Mouse (Mus musculus) hindbrain, postnatal 0 days (tissue): ENCODE results near the gene Ankrd13b. TPM values are rescaled to one million over a fixed set of nuclear protein-coding genes. Genes with fewer than 3 reads are reported as not detected.
A peak's percentile ranks its signal among the peaks of the same experiment; 100 is the strongest.

Experiments
- ATAC-seq: fragments of 200-750 bp; cut with Nextera tagmentation; 2 replicates; pipeline ENCODE4 v1.8.0; 2017; ENCODE audit warnings: mild to moderate bottlenecking, moderate TSS enrichment, moderate library complexity
- DNase-seq: peaks from one replicate; pipeline ENCODE4 v3.0.0-alpha.2; 2015; ENCODE audit warnings: low spot score
- H3K27ac ChIP-seq: fragments of 300-500 bp; sonication (generic); 2 replicates; pipeline ENCODE4 v1.5.1; 2014; ENCODE audit warnings: mild to moderate bottlenecking
- H3K27me3 ChIP-seq: fragments of 300-500 bp; sonication (generic); 2 replicates; pipeline ENCODE4 v1.6.1; 2014; ENCODE audit warnings: low read length, mixed read lengths; ENCODE audit not compliant: insufficient read depth
- H3K36me3 ChIP-seq: fragments of 300-500 bp; sonication (generic); 2 replicates; pipeline ENCODE4 v1.6.1; 2014; ENCODE audit warnings: low read length, mixed read lengths; ENCODE audit not compliant: insufficient read depth
- H3K4me1 ChIP-seq: fragments of 300-500 bp; sonication (generic); 2 replicates; pipeline ENCODE4 v1.6.1; 2014; ENCODE audit warnings: antibody characterized with exemption, low read length, mixed read lengths; ENCODE audit not compliant: insufficient read depth
- H3K4me2 ChIP-seq: fragments of 300-500 bp; sonication (generic); 2 replicates; pipeline ENCODE4 v1.6.1; 2014; ENCODE audit warnings: low read depth, mild to moderate bottlenecking, low read length, moderate library complexity, mixed read lengths
- H3K4me3 ChIP-seq: fragments of 300-500 bp; sonication (generic); 2 replicates; pipeline ENCODE4 v1.5.1; 2014; ENCODE audit warnings: low read length
- H3K9ac ChIP-seq: fragments of 300-500 bp; sonication (generic); replicated peaks from 2 replicates; pipeline ENCODE4 v1.6.1; 2014; ENCODE audit warnings: mild to moderate bottlenecking, low read length, moderate library complexity, mixed read lengths
- H3K9me3 ChIP-seq: fragments of 300-500 bp; sonication (generic); 2 replicates; pipeline ENCODE4 v1.6.1; 2016; ENCODE audit warnings: low read length, mixed read lengths
- CTCF ChIP-seq: IDR thresholded peaks from 2 replicates; pipeline ENCODE4 v1.5.1; 2016; ENCODE audit warnings: antibody characterized with exemption, control low read depth, low read depth
- WGBS: fragments of 180-500 bp; shearing (Covaris S2); extraction: QIAGEN DNeasy Blood & Tissue Kit; methylation state at CpG from one replicate; pipeline ENCODE4 v1.1.7; 2014; 5-methylcytosine and 5-hydroxymethylcytosine counted together
- polyA plus RNA-seq: library from polyadenylated mRNA; unstranded; fragments of >200 nt; fragmentation: Nextera tagmentation; extraction: Ambion mirVana; gene quantifications from 2 replicates; pipeline ENCODE4 v1.2.1, GENCODE M21; 2015
- total RNA-seq: library from RNA; depleted of rRNA; stranded (reverse); fragments of >200 nt; gene quantifications from 2 replicates; pipeline ENCODE4 v1.2.3, GENCODE M21; 2014

Ankrd13b gene
- total and polyA plus RNA-seq, 2 experiments from 2014 or later, result 30.6 to 77.1 TPM

- H3K27me3 ChIP-seq, result peaks cover 8% of the 10 kb centered on the region; the same call in 1 of the 2 replicates
- ATAC-seq (no peak), DNase-seq (no peak)
- TF ChIP-seq CTCF, result no peak
- H3K36me3 ChIP-seq, result no peaks in the 10 kb centered on the region
- H3K27ac ChIP-seq, result no peak overlapping the region
- H3K9ac ChIP-seq, result no peak overlapping the region
- no peaks in the 10 kb centered on the region for H3K4me1 ChIP-seq
- no peaks in the 10 kb centered on the region for H3K9me3 ChIP-seq
- no peak overlapping the region for H3K4me2 ChIP-seq
- 49% methylated on average over 5 of the region's 5 CpGs for WGBS
- H3K4me3 ChIP-seq, result no peak overlapping the region
Observed at GRCm38 (mm10) chr11:77520601-77521529, 31.4 kb upstream of the Ankrd13b start.

GRCm38 (mm10) chr11:77519043-77519442 lies 29.6 kb upstream of the Ankrd13b start, which contains the start of gene Gm10392:
TSS of gene Gm10392 (minus strand) at chr11:77519198.
- Histone ChIP-seq H3K4me1 (peaks cover 3% of the 10 kb centered on the region; the same call in 1 of the 2 replicates), H3K27ac (no peak within 1 kb of the TSS), H3K9me3 (no peaks in the 10 kb centered on the region), H3K36me3 (no peaks in the 10 kb centered on the region), H3K4me2 (no peak within 1 kb of the TSS), H3K27me3 (peaks cover 12% of the 10 kb centered on the region; the same call in 1 of the 2 replicates), H3K9ac (no peak within 1 kb of the TSS), H3K4me3 (no peak within 1 kb of the TSS)
- ATAC-seq (no peak), DNase-seq (no peak)
- TF ChIP-seq CTCF, result no peak
- 67% methylated on average over 5 of the region's 5 CpGs for WGBS

- peaks cover 8% of the 10 kb centered on the region; the same call in 1 of the 2 replicates for H3K4me1 ChIP-seq
- H3K9ac ChIP-seq, result no peak overlapping the region
- TF ChIP-seq CTCF, result no peak
- H3K9me3 ChIP-seq, result no peaks in the 10 kb centered on the region
- no peaks in the 10 kb centered on the region for H3K36me3 ChIP-seq
- DNase-seq, result no peak
- peaks cover 12% of the 10 kb centered on the region; the same call in 1 of the 2 replicates for H3K27me3 ChIP-seq
- H3K27ac ChIP-seq, result no peak overlapping the region
- H3K4me2 ChIP-seq, result no peak overlapping the region
- WGBS, result 66% methylated on average over 27 of the region's 27 CpGs
- no peak overlapping the region for H3K4me3 ChIP-seq
- no peak for ATAC-seq
Observed at GRCm38 (mm10) chr11:77518051-77518798, 28.7 kb upstream of the Ankrd13b start.

- Histone ChIP-seq H3K9ac (no peak overlapping the region), H3K9me3 (no peaks in the 10 kb centered on the region), H3K4me2 (no peak overlapping the region), H3K36me3 (no peaks in the 10 kb centered on the region), H3K4me1 (peaks cover 8% of the 10 kb centered on the region; the same call in 1 of the 2 replicates), H3K27me3 (peaks cover 12% of the 10 kb centered on the region; the same call in 1 of the 2 replicates), H3K27ac (no peak overlapping the region), H3K4me3 (no peak overlapping the region)
- TF ChIP-seq CTCF, result no peak
- no peak for DNase-seq
- WGBS, result 60% methylated on average over 5 of the region's 5 CpGs
- no peak for ATAC-seq
Observed at GRCm38 (mm10) chr11:77516553-77517425, 27.3 kb upstream of the Ankrd13b start.

GRCm38 (mm10) chr11:77515637-77516552 lies 26.4 kb upstream of the Ankrd13b start, which contains the start of gene Trp53i13:
TSS of gene Trp53i13 (minus strand) at chr11:77515980.
- TF ChIP-seq CTCF, result no peak
- 11% methylated on average over 39 of the region's 39 CpGs for WGBS
- H3K9ac ChIP-seq, result peak within 1 kb of the TSS; percentile 37; the same call in 1 of the 2 replicates
- peaks cover 8% of the 10 kb centered on the region; the same call in 1 of the 2 replicates for H3K4me1 ChIP-seq
- peak within 1 kb of the TSS; percentile 48; the same call in 1 of the 2 replicates for H3K27ac ChIP-seq
- ATAC-seq (no peak), DNase-seq (no peak)
- peaks cover 12% of the 10 kb centered on the region; the same call in 1 of the 2 replicates for H3K27me3 ChIP-seq
- H3K36me3 ChIP-seq, result no peaks in the 10 kb centered on the region
- H3K4me3 ChIP-seq, result peak within 1 kb of the TSS; percentile 47
- H3K4me2 ChIP-seq, result peak within 1 kb of the TSS; percentile 78
- H3K9me3 ChIP-seq, result no peaks in the 10 kb centered on the region
